Mouse (Mus musculus) liver, embryonic 16.5 days (tissue): ENCODE measurements around the gene Cfap100. TPM values are rescaled to one million over a fixed set of nuclear protein-coding genes. Genes with fewer than 3 reads are reported as not detected.

Source experiments
- ATAC-seq: fragments of 200-750 bp; cut with Nextera tagmentation; 2 replicates; pipeline ENCODE4 v1.8.0; 2017; ENCODE audit warnings: low read depth, mild to moderate bottlenecking, moderate number of reproducible peaks, moderate library complexity
- H3K27ac ChIP-seq: fragments of 300-500 bp; sonication (generic); 2 replicates; pipeline ENCODE4 v1.5.1; 2014; ENCODE audit warnings: mild to moderate bottlenecking, low read length
- H3K27me3 ChIP-seq: fragments of 300-500 bp; sonication (generic); 2 replicates; pipeline ENCODE4 v1.6.1; 2014; ENCODE audit warnings: low read depth, low read length, mixed read lengths; ENCODE audit not compliant: control insufficient read depth, insufficient read depth
- H3K36me3 ChIP-seq: fragments of 300-500 bp; sonication (generic); 2 replicates; pipeline ENCODE4 v1.6.1; 2014; ENCODE audit warnings: mild to moderate bottlenecking; ENCODE audit not compliant: control insufficient read depth, insufficient read depth
- H3K4me1 ChIP-seq: fragments of 300-500 bp; sonication (generic); 2 replicates; pipeline ENCODE4 v1.6.1; 2014; ENCODE audit warnings: low read depth, low read length, mixed read lengths; ENCODE audit not compliant: control insufficient read depth
- H3K4me2 ChIP-seq: fragments of 300-500 bp; sonication (generic); 2 replicates; pipeline ENCODE4 v1.6.1; 2014; ENCODE audit warnings: low read depth, low read length, mixed read lengths
- H3K4me3 ChIP-seq: fragments of 300-500 bp; sonication (generic); 2 replicates; pipeline ENCODE4 v1.5.1; 2014; ENCODE audit warnings: low read depth, mild to moderate bottlenecking, low read length
- H3K9ac ChIP-seq: fragments of 300-500 bp; sonication (generic); 2 replicates; pipeline ENCODE4 v1.6.1; 2014; ENCODE audit warnings: low read depth, low read length
- H3K9me3 ChIP-seq: fragments of 300-500 bp; sonication (generic); replicated peaks from 2 replicates; pipeline ENCODE4 v1.6.1; 2016; ENCODE audit warnings: low read length; ENCODE audit not compliant: control insufficient read depth
- WGBS: fragments of 180-500 bp; shearing (Covaris S2); extraction: QIAGEN DNeasy Blood & Tissue Kit; methylation state at CpG from one replicate; pipeline ENCODE4 v1.1.7; 2014; ENCODE audit not compliant: insufficient replicate concordance; 5-methylcytosine and 5-hydroxymethylcytosine counted together
- polyA plus RNA-seq: library from polyadenylated mRNA; unstranded; fragments of >200 nt; fragmentation: Nextera tagmentation; extraction: Ambion mirVana; gene quantifications from 2 replicates; pipeline ENCODE4 v1.2.1, GENCODE M21; 2015

The Cfap100 gene
- polyA plus RNA-seq, 1 experiment from 2014 or later = 0.19 TPM

- H3K9me3 ChIP-seq = no peaks in the 10 kb centered on the region
- ATAC-seq = peak; percentile 40; the same call in 1 of the 2 replicates
- H3K4me3 ChIP-seq = no peak overlapping the region
- H3K27ac ChIP-seq = no peak overlapping the region
- H3K9ac ChIP-seq = no peak overlapping the region
- H3K27me3 ChIP-seq = no peaks in the 10 kb centered on the region
- H3K36me3 ChIP-seq = no peaks in the 10 kb centered on the region
- 49% methylated on average over 7 of the region's 7 CpGs for WGBS
- no peak overlapping the region for H3K4me2 ChIP-seq
- no peaks in the 10 kb centered on the region for H3K4me1 ChIP-seq
Measured at GRCm38 (mm10) chr6:90360024-90360781, 68.4 kb downstream of the Cfap100 start.

DNA sequence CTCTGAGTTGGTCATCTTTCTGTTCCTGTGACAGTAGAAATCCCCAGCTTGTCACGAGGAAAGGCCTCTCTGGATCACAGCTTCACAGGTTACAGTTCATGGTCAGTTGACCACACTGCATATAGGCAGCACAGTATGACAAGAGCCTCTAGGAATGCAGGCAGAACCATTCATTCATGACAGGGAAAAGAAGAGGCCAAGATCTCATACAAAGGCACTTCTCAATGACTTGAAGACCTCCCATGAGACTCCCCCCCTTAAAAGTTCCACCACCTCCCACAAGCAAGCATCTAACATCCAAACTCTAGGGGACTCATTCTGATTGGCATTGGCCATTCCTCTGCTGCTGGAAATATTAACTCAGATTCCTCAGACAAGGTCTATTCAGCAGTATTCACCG, 69.2 kb downstream of the Cfap100 start:
- H3K9ac ChIP-seq = no peak overlapping the region
- H3K36me3 ChIP-seq = no peaks in the 10 kb centered on the region
- no peak overlapping the region for H3K4me3 ChIP-seq
- no peak overlapping the region for H3K27ac ChIP-seq
- no peak overlapping the region for H3K4me2 ChIP-seq
- no peak for ATAC-seq
- H3K4me1 ChIP-seq = no peaks in the 10 kb centered on the region
- no peaks in the 10 kb centered on the region for H3K9me3 ChIP-seq
- no peaks in the 10 kb centered on the region for H3K27me3 ChIP-seq
- 50% methylated on average over 2 of the region's 2 CpGs for WGBS

DNA sequence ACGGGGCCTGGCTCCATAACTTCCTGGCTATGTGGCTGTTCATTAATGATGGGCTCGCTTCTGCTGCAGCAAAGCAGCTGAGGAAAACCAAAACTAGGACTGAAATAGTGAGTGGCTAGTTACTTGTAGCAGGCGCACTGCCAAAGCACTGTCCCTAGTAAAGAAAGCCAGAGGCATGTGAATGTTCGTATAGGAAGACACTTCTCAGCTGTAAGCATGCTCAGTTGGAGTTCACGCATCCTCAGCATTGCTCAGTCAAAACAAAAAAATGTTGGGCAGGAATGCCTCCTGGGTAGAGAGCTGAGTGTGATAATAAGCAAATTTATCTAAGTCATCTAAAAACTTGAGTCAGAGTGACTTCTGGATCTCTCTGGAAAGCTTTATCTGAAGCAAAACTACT, 70.5 kb downstream of the Cfap100 start:
- Histone ChIP-seq H3K36me3 (no peaks in the 10 kb centered on the region), H3K9me3 (no peaks in the 10 kb centered on the region), H3K4me1 (no peaks in the 10 kb centered on the region), H3K4me2 (no peak overlapping the region), H3K27me3 (no peaks in the 10 kb centered on the region), H3K9ac (no peak overlapping the region), H3K4me3 (no peak overlapping the region), H3K27ac (no peak overlapping the region)
- no peak for ATAC-seq
- WGBS = 52% methylated on average over 5 of the region's 5 CpGs

Other genes with a start within 250 kb of the Cfap100 start
- gene V1ra8, start 226.0 kb downstream of the Cfap100 start, polyA plus RNA-seq = not detected in 2 replicates
- gene Vmn1r53, start 204.4 kb downstream of the Cfap100 start, polyA plus RNA-seq = not detected in 2 replicates
- gene Vmn1r54, start 182.5 kb downstream of the Cfap100 start, polyA plus RNA-seq = not detected in 2 replicates
- gene BC048671, start 127.6 kb downstream of the Cfap100 start, polyA plus RNA-seq = 0.12 TPM in 1 of 2 replicates, not detected in the other
- 13.1 and 13.4 TPM in 2 replicates for gene Chst13, start 103.6 kb downstream of the Cfap100 start, polyA plus RNA-seq
- gene Uroc1, start 95.5 kb downstream of the Cfap100 start, polyA plus RNA-seq = 32.3 and 41.1 TPM in 2 replicates
- gene Zxdc, start 59.3 kb downstream of the Cfap100 start, polyA plus RNA-seq = 2.0 and 3.0 TPM in 2 replicates
- gene Klf15, start 33.8 kb upstream of the Cfap100 start, polyA plus RNA-seq = 21.7 and 25.8 TPM in 2 replicates
- 35.9 and 48.3 TPM in 2 replicates for gene Aldh1l1, start 57.6 kb upstream of the Cfap100 start, polyA plus RNA-seq
- gene Slc41a3, start 175.9 kb upstream of the Cfap100 start, polyA plus RNA-seq = 46.0 and 49.8 TPM in 2 replicates